Mouse (Mus musculus) gastrocnemius, adult 18-20 months (tissue): ENCODE results near the gene Cldn2. TPM values are rescaled to one million over a fixed set of nuclear protein-coding genes. Genes with fewer than 3 reads are reported as not detected.
A peak's percentile ranks its signal among the peaks of the same experiment; 100 is the strongest.
"Not testable (repeated sequence)": the region's sequence is repeated elsewhere in the genome, so short reads cannot be mapped to it uniquely, and the experiment has no call there.

Experiments
- DNase-seq: peaks from one replicate; pipeline ENCODE4 v3.0.0; 2021; ENCODE audit warnings: low spot score
- long read RNA-seq, 2 experiments: library from polyadenylated mRNA; stranded (forward); transcript quantifications; one replicate each; pipeline ENCODE4 v2.0.0; 2021
- total RNA-seq, 2 experiments: library from RNA; stranded (reverse); gene quantifications; 2 replicates each; pipeline ENCODE4 v1.2.3; 2021

Gene Cldn2
- total RNA-seq = under 1 TPM in 1 of 2 experiments, not detected in 1; 0.07 TPM
- long read RNA-seq, experiment 1 = 0 reads
- long read RNA-seq, experiment 2 = 0 reads

- no peak for DNase-seq
These were observed at the start of gene Cldn2 for GRCm38 (mm10) chrX:139800406-139800878. Cldn2 (plus strand) TSS chrX:139800828.

GRCm38 (mm10) chrX:139751855-139752254 lies 48.8 kb upstream of the Cldn2 start:
- DNase-seq = peak; percentile 15

GRCm38 (mm10) chrX:139758634-139759033 lies 42.0 kb upstream of the Cldn2 start:
- not testable (repeated sequence) for DNase-seq

- DNase-seq = no peak
These were observed 38.1 kb upstream of the Cldn2 start for GRCm38 (mm10) chrX:139762546-139762945.

- no peak for DNase-seq
These were observed 30.5 kb upstream of the Cldn2 start for GRCm38 (mm10) chrX:139769975-139770637.

GRCm38 (mm10) chrX:139774309-139775083 lies 26.1 kb upstream of the Cldn2 start:
- peak; percentile 21 for DNase-seq

- DNase-seq = no peak
These were observed 25.5 kb upstream of the Cldn2 start for GRCm38 (mm10) chrX:139775084-139775612.

- no peak for DNase-seq
These were observed 23.3 kb upstream of the Cldn2 start for GRCm38 (mm10) chrX:139777357-139777756.

- DNase-seq = no peak
These were observed 21.7 kb upstream of the Cldn2 start for GRCm38 (mm10) chrX:139778886-139779285.

GRCm38 (mm10) chrX:139779401-139779800 lies 21.2 kb upstream of the Cldn2 start:
- DNase-seq = no peak

- DNase-seq = no peak
These were observed 19.6 kb upstream of the Cldn2 start for GRCm38 (mm10) chrX:139780988-139781387.

- DNase-seq = no peak
These were observed 19.1 kb upstream of the Cldn2 start for GRCm38 (mm10) chrX:139781563-139781962.

GRCm38 (mm10) chrX:139782278-139783044 lies 18.2 kb upstream of the Cldn2 start, which contains the start of gene Ripply1:
Ripply1 (minus strand) TSS chrX:139782353.
- DNase-seq = no peak

- DNase-seq = peak; percentile 62
These were observed 17.6 kb upstream of the Cldn2 start for GRCm38 (mm10) chrX:139783045-139783422.

GRCm38 (mm10) chrX:139785764-139786163 lies 14.9 kb upstream of the Cldn2 start:
- no peak for DNase-seq

- no peak for DNase-seq
These were observed 6.4 kb upstream of the Cldn2 start for GRCm38 (mm10) chrX:139794072-139794845.

- no peak for DNase-seq
These were observed 4.6 kb upstream of the Cldn2 start for GRCm38 (mm10) chrX:139796037-139796436.

GRCm38 (mm10) chrX:139797875-139798274 lies 2.8 kb upstream of the Cldn2 start:
- DNase-seq = no peak

- DNase-seq = no peak
These were observed 675 bp upstream of the Cldn2 start for GRCm38 (mm10) chrX:139799953-139800352.

- DNase-seq = no peak
These were observed 2.4 kb downstream of the Cldn2 start for GRCm38 (mm10) chrX:139803028-139803427.

GRCm38 (mm10) chrX:139805918-139806317 lies 5.3 kb downstream of the Cldn2 start:
- no peak for DNase-seq
